Mouse (Mus musculus) thymus, postnatal 25 days (tissue): ENCODE data around the gene Adh1.
A peak's percentile ranks its signal among the peaks of the same experiment; 100 is the strongest.

Source experiments
- DNase-seq: peaks from one replicate; pipeline ENCODE4 v3.0.0; 2022

The Adh1 gene

GRCm38 (mm10) chr3:138260721-138261669, at the start of gene Adh1:
Gene Adh1 (plus strand): TSS chr3:138260991.
- DNase-seq: no peak

GRCm38 (mm10) chr3:138212431-138212951, 48.3 kb upstream of the Adh1 start:
- no peak for DNase-seq

- no peak for DNase-seq
Observed at GRCm38 (mm10) chr3:138215395-138215989, 45.3 kb upstream of the Adh1 start.

- DNase-seq: no peak
Observed at GRCm38 (mm10) chr3:138216091-138216490, 44.7 kb upstream of the Adh1 start.

- DNase-seq: no peak
Observed at GRCm38 (mm10) chr3:138217631-138218264, 43.0 kb upstream of the Adh1 start, which contains the start of gene Adh7. Gene Adh7 (plus strand): TSS chr3:138217760.

- DNase-seq: no peak
Observed at GRCm38 (mm10) chr3:138221116-138221515, 39.7 kb upstream of the Adh1 start.

GRCm38 (mm10) chr3:138222511-138222910, 38.3 kb upstream of the Adh1 start:
- DNase-seq: no peak

GRCm38 (mm10) chr3:138222952-138223351, 37.8 kb upstream of the Adh1 start:
- peak; percentile 51 for DNase-seq

GRCm38 (mm10) chr3:138224363-138224954, 36.3 kb upstream of the Adh1 start:
- no peak for DNase-seq

GRCm38 (mm10) chr3:138225331-138225730, 35.5 kb upstream of the Adh1 start:
- no peak for DNase-seq

- no peak for DNase-seq
Observed at GRCm38 (mm10) chr3:138225853-138226252, 34.9 kb upstream of the Adh1 start.

GRCm38 (mm10) chr3:138226476-138226875, 34.3 kb upstream of the Adh1 start:
- DNase-seq: no peak

GRCm38 (mm10) chr3:138227082-138227481, 33.7 kb upstream of the Adh1 start:
- DNase-seq: no peak

- DNase-seq: no peak
Observed at GRCm38 (mm10) chr3:138227782-138228181, 33.0 kb upstream of the Adh1 start.

- no peak for DNase-seq
Observed at GRCm38 (mm10) chr3:138229448-138229847, 31.3 kb upstream of the Adh1 start.

GRCm38 (mm10) chr3:138230266-138230665, 30.5 kb upstream of the Adh1 start:
- no peak for DNase-seq

- DNase-seq: no peak
Observed at GRCm38 (mm10) chr3:138231531-138231930, 29.3 kb upstream of the Adh1 start.

- no peak for DNase-seq
Observed at GRCm38 (mm10) chr3:138236546-138237163, 24.1 kb upstream of the Adh1 start.

- no peak for DNase-seq
Observed at GRCm38 (mm10) chr3:138238046-138238445, 22.7 kb upstream of the Adh1 start.

GRCm38 (mm10) chr3:138239461-138239860, 21.3 kb upstream of the Adh1 start:
- DNase-seq: no peak

GRCm38 (mm10) chr3:138240411-138240810, 20.4 kb upstream of the Adh1 start:
- no peak for DNase-seq

GRCm38 (mm10) chr3:138240942-138241341, 19.8 kb upstream of the Adh1 start:
- DNase-seq: no peak
